Mouse (Mus musculus) frontal cortex, postnatal 25 days (tissue): Measurements from ENCODE around the gene Dlg2.

Experiments
- DNase-seq, 2 experiments: peaks; one replicate each; pipeline ENCODE4 v3.0.0; 2022; ENCODE audit warnings: low spot score in 2 of 2

Dlg2 gene

DNA sequence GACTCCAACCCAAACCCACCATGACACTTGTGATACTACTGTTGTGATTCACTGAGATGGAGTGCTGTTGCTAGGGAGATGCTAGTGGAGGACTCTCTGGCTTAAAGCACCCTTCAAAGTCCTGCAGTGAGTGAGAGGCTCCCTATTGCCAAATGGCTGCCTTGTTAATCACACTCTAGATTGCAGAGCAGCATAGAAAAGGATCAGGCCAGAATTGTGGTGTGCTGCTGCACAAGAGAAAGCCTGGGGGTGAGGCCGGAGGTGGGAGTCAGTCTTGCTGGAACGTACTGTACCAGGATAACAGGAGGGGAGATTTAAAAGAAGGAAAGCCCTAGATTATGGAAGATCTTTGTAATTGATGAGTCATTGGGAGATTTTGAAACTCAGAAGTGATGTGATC, 1094.5 kb downstream of the Dlg2 start:
- no peak for DNase-seq

DNA sequence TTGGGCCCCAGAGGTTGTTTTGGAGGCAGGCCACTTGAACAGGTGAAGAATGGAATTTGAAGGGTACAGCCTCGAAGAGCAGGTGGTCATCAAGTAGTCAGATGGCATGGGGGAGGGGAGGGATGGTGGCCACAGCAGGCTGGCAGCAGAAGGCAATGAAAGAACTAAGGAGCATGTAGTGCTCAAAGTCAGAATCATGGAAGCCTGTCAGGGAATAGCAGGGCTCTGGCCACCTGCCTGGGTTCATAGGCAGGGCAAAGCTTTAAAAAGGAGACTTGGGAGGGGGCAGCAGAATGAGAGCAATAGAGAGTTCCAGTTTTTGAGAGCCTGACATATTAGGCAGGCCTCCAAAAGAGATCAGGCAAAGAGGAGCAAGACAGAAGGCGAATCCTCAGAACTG, 1096.2 kb downstream of the Dlg2 start:
- no peak for DNase-seq

DNA sequence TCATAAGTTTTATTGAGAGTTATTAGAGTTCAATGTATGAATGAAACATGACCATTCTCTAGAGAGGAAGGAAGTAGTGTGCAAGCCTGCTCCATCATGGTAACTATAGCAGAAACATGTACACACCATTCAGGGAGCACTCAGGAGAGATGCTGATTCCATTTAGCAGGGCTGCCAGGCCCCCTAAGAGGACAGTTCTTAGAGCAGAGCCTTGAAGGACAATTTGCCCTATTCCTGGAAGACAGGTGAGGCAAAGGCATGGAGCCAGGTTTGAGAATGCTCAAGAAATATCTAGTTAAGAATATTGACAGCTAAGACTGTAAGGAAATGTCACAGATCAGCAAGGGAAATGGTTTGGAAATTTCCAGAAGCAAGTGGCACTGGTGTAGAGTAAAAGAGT, 1096.8 kb downstream of the Dlg2 start:
- DNase-seq: no peak

DNA sequence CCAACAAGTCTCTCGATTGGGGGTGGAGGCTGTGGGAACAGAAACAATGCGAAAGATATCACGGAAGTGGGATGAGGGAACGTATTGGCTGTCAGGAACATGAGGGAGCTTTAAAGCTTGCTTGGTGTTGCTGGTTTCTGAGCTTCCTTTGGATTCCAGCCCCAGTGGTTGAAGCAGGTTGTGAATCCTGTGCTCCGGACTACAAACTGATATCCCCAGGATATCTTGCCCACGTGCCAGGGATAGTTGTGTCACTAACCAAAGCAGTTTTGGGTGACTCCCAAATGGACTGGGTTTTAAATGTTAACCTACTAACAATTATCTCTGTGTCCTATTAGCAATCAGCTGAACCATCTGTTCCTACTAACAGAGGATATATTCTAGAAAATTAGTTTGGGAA, 1099.7 kb downstream of the Dlg2 start:
- no peak for DNase-seq

DNA sequence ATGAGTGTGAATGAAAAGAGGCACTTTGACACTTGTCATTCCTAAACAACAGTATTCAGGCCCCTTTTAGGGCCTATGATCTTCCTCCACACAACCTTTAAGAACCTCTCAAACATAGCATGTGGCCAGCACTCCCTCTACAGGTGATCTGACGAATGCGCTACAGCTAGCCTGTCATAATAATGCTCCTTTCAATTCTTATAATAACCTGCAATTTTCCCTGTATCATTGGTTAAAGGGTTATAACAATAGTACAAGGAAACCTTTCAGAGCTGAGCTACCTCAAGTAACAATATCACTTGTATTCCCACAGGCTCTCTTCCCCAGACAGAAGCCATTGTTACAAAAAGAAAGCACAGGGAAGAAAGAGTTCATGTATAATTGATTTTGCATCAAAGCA, 1105.7 kb downstream of the Dlg2 start:
- DNase-seq: no peak

DNA sequence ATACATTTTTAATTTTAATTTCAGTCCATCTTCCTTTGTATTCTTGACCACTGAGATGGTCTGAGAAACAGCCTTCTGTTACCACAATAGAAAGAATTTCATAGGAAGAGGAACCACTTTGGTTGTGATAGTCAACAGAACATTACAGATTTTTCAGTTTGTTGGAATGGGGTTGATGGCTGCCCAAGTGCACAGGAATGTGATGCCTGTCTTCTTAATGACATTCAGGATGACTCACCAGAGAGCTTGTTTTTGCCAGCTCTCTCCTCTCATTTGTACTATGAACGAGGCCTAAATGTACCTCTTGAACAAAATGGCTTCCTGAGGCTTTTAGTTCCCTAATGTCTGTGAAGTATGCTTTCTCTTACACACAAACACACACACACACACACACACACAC, 1107.1 kb downstream of the Dlg2 start:
- DNase-seq: no peak

DNA sequence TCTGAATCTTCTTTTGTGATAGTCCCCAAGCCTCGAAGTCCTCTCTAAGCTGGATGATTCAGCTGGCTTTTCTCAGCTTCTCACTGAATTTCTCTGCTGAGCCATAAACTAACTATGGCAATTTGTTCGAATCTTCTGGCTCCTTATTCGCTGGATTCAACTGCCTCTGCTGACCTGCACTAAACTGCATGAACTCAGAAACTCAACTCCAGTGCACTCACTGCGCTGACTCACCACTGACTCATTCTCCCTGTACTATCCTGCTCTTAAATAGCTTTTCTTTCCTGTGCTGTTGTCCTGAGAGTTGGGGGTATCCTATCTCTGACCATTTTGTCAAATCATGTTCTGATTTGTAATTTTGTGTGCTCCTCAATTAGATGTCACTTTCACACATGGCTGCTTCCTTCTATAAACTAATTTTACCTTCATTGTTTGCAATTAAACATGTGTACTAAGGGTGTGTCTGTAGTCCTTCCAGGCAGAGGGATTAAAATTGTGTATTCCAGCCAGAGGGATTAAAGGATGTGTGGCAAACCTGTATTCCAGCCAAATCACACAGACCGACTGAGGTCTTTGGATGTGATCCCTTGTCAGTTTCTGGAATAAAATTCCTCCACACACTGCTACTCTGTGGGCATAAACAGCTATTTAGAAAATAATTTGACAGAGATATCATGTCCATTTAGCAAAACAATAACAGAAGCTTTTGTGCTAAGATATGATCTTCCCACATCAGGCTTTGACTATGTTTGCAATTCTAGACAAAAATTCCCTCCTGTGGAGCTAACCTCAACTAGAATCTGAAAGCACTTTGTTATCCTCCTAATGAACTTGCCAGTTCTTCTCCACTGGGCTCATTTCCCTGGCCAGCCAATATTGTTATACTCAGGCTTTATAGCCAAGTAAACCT, 1115.0 kb downstream of the Dlg2 start:
- no peak for DNase-seq

DNA sequence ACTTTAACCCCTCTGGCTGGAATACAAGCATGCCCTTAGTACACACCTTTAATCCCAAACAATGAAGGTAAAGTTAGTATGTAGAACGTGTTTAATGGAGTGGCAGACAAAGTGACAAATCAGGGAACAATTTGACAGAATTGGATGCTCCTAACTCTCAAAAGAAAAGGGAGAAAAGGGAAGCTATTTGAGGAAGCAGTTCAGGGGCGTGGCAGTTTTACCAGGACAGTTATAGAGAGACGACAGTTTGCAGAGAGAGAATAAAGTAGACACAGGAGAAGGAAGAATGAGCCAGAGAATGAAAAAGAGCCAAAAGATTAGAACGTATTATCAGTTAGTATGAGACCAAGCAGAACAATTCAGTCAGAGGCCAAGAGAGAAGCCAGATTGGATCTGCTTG, 1122.1 kb downstream of the Dlg2 start:
- no peak for DNase-seq

DNA sequence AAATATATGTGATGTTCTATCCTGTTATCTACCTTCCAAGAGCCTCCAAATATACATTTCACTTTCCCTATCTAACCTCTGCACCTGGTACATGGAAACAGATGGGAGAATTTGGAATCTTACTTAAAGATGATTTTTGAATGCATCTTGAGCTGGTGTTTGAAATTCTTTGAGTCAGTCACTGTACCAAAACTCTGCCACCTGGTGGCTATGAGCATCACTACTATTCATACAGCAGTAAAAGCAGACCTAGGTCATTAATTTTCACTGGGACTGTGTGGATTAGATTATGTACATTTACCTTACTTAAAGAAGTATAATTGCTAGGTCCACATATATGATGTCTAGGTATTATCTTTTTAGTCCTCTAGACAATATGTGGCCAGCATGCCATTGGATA, 1124.8 kb downstream of the Dlg2 start:
- DNase-seq: no peak

DNA sequence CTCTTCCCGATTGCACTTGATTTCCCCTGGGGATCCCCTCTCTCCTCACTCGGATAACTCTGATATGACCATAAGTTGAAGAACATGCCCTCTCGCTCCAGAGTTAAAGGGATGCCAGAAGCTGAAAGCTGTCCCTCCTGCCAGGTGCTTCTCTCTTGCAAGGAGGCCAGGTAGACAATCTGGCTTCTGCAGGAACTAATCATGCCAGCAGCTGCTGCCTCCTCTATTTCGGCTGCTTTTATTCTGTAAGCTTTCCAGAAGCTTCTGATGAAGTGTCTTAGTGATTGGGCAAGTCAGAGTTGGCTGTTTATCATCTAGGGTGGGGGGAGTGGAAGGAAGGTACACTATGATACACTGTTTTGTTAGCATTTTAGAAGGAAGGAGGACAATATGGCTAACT, 1127.1 kb downstream of the Dlg2 start:
- DNase-seq: no peak

DNA sequence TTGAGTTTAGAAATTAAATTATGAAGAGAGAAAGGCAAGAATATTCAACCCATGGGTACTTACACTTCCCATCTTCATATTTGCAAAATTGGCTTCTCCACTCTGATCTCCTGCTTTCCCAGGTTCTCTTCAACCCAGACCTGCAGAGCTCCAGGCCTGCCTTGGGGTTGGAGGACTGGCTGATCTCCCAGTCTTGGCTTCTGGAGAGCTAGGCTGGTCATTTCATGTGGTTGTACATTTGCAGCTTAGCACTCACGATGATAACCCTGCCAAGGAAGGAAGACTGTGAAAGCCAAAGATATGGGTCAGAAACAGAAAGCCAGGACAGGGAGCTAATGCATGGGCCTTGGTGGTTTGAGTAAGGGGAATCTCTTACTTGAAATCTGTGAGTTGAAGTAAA, 1176.6 kb downstream of the Dlg2 start:
- DNase-seq: no peak

DNA sequence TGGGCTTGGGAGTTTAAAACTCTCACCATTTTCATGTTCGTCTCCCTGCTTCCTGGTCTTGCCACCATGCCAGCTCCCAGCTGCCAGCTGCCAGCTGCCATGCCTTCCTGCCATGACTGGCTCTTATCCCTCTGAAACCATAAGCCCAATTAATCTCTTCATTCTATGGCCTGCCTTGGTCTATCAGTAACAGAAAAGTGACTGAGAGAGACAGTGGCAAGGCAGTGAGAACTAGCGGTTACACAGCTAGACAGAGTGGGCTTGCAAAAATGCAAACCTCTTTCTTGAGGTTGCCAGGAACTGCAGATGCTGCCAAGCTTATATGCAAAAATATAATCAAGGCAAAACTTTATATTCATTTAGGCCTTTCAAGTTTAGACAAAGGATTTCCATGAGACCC, 1183.0 kb downstream of the Dlg2 start:
- DNase-seq: no peak

DNA sequence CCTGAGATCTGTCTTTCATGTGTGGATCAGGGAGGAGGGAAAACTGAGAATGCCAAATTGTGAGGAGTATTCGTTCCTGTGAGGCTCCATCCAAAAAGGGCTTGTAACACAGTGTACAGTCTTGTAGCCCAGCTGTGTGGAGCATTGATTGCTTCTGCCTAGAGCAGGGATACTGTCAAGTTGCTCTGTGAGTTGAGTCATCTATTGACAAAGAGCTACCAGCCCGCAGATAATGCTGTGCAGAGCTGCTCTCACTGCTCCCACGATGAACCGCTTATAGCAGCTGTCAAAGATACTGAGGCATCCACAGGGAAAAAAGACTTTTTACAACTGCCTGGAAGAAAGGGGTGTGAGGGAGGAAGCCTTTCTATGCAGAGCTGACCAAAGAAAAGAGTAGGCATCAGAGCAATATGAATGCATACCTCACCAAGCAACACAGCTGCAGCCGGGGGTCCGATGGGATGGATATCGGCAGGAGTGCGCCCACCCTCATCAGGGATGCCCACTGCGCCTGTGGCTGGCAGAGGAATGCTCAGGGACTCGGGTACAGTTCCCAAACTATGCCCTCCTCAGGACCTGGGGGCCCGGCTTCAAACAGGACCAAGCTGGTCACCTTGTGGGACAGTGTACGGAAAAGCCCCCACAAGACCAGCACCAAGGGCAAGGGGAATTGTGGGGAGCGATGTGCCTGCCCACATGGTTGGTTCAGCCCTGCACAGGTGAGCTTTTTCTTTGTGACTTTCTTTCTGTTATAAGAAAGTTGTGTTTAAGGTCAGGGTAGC, 1196.0 kb downstream of the Dlg2 start:
- peak; percentile 23 to 41 for DNase-seq

DNA sequence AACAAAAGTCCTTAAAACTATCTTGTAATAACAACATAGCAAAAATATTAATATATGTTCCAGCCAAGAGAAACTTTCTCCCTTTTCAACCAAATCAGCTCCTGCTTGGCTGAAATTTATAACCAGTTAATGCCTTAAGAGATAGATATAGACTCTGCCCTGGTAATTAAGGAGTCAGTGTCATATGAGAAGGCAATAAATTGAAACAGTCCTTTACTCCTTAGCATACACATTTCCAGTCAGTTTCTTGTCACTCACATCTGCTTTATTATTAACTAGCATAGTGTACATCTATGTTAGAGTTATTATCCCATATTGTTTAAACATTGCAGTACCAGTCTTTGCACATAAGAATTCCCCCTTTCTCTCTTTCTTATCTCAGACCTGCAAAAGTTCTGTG, 1197.9 kb downstream of the Dlg2 start:
- no peak for DNase-seq

DNA sequence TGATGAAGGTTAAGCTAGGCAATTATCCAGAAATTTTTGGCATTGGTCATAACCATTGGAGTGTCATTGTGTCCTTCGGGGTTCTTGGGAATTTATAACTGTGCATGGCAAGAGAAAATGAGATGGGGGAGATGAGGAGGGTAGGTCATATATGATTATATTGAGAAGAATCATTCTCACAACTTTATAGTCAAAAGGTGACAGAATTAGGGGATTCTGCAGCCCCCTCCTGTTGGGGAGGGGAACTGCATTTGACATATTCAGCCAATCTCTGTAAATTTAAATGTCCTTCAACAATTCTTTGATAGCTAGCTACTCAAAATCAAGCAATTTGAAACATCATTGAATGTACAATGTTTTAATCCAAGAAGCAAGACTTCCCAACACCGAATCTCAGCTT, 1201.5 kb downstream of the Dlg2 start:
- DNase-seq: no peak

DNA sequence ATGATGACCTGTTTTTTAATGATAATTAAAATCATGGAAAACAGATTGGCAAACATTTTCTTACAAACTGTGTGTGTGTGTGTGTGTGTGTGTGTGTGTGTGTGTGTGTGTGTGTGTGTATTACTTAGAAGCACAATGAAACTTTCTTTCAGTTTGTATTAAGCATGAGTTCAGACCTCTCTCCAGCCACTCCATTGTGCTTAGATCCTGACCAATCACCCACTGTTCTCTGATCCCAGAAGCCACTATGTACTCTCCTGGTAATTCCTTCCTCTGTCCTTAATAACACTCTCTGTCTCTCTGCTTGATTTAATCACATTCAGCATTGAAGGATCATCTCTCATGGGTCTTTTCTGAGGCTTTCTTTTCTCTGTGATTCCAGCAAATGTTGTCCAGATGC, 1211.5 kb downstream of the Dlg2 start:
- DNase-seq: no peak

DNA sequence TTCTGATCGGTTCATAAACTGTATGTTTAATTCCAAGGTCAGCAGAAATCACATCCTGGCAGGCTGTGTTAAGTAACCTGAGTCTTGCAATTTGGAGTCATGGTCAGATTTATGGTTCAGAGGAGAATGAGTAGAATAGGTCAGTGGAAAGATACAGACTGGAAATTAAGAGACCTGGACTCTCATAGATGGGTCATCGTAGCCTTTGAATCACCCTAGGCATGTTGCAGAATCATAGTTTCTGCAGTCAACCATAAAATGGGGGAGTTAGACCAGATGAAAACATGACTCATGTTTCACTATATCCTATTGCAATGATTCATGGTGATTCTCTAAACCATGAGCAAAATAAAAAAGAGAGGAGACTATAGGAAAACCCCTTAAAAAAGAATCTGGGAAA, 1213.4 kb downstream of the Dlg2 start:
- DNase-seq: no peak

DNA sequence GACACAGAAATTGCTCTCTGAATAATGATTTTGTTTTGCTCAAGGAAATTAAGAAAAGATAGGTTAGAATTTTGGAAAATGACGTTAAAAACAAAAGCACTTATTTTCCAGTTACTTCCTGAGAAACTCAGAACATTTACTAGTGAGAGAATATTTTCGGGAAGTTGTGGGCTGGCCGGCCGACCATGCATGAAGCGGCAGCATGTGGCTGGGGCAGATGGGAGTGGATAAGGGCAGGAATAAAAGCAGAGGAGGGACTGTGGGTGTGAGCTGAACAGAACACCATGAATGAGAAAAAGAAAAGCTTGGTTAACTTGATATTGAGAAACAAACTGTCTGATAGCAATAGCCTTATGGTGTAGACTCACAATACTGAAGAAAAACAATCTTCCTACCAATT, 1233.4 kb downstream of the Dlg2 start:
- peak in 1 of 2 experiments; percentile 32 for DNase-seq

DNA sequence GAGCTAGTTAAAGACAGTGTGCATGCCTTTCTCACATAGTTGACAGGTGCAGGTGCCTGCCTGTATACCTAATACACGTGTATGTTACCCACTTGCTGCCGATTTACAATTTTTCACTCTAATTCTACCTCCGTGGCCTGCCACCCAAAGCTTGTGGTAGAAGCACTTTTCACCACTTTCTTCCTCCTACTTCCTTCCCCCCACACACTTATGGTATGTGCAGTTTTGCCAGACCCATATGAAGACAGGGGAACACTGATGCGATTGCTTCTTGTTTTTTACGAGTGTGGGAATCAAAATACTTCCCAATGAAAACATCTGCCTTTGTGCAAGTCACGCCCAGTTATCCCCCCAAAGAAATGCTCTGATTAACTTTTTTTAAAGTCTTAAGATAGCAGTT, 1234.7 kb downstream of the Dlg2 start:
- DNase-seq: no peak

DNA sequence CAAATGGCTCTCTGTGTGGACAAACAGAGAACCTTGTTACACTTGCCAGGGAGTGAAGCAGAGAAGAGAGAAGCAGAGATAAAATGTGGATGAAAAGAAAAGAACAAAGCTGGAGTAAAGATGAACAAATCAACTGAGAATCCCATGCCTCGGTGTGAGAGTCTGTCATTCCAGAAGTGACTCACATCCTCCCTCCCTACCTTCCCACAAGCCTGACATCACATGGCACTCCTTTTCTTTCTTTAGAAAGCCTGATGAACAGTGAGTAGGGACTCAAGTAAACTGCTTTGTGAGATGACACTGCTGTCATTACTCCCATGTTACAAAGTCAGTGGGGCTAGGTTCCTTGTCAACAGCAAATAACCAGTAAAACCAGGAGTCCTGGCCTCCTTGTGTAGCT, 1239.3 kb downstream of the Dlg2 start:
- DNase-seq: no peak

DNA sequence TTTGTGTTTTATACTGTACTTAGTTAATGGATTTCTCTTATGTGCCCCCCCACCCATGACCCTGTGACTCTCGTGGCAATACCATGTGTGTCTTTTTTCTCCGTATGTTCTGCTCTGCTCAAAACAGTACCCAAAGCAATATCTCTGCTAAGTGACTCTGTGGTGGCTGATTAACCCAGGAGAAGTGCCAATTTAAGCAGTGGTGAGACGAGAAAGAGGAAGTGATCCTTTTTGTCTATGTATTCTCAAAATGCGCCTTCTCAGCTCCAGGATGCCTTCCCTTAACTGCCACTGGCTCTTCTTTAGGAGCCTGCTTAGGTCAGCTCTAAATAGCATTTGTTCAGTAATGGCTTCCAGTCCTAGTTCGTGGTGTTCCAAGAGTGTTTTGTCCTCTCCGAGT, 1240.2 kb downstream of the Dlg2 start:
- no peak for DNase-seq

DNA sequence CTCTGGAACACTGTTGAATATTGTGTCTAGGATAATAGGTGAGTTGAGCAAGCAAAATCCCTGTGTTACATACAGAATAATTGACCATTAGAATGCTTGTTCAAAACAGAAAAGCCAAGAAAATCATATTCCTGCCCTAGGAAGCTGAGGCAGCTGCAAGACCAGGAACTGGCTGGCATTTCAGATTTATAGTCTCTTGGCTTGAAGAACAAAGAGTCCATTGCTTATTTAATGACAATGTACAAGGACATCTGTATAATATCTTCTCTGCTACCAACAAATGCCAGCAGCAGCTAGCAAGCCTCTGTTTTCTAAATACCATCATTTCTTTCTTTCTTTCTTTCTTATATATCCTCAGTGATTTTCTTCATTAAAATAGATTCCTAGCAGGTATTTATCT, 1243.8 kb downstream of the Dlg2 start:
- DNase-seq: no peak

DNA sequence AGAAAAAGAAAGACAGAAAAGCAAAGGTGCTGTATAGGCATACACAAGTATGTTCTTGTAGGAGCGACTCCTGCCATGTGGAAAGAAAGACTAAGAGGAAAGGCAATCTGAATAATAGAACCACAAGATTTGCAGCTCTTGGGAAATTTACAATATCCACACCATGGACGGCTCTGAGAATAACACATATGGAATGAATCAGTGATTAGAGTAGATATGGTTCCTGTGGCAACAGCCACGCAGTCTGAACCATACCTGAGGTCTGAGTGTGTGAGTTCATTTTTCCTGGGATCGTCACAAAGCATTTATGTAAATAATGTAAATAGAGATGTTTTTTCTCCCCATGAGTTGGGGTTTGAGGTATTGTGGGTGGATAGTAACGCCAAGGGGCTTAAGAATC, 1247.9 kb downstream of the Dlg2 start:
- DNase-seq: no peak
